Mouse (Mus musculus): ENCODE results near the gene Tdrkh. TPM values are rescaled to one million over a fixed set of nuclear protein-coding genes. Genes with fewer than 3 reads are reported as not detected.

Gene Tdrkh
- total RNA-seq, 2 experiments from 2014 or later: 10.1 TPM; not detected in 1

- ATAC-seq (replicated peaks; ENCODE audit: low FRiP score, poor library complexity, severe bottlenecking): no peak
These were observed 25.7 kb upstream of the Tdrkh start for GRCm38 (mm10) chr3:94387391-94387790.

- no peak for ATAC-seq (replicated peaks; ENCODE audit: low FRiP score, poor library complexity, severe bottlenecking)
These were observed 25.0 kb upstream of the Tdrkh start for GRCm38 (mm10) chr3:94388047-94388446.

GRCm38 (mm10) chr3:94389420-94389819 is 23.7 kb upstream of the Tdrkh start:
- no peak for ATAC-seq (replicated peaks; ENCODE audit: low FRiP score, poor library complexity, severe bottlenecking)

GRCm38 (mm10) chr3:94391001-94391400 is 22.1 kb upstream of the Tdrkh start:
- no peak for ATAC-seq (replicated peaks; ENCODE audit: low FRiP score, poor library complexity, severe bottlenecking)

- ATAC-seq (replicated peaks; ENCODE audit: low FRiP score, poor library complexity, severe bottlenecking): no peak
These were observed 20.9 kb upstream of the Tdrkh start for GRCm38 (mm10) chr3:94392128-94392527.

GRCm38 (mm10) chr3:94393049-94393448 is 20.0 kb upstream of the Tdrkh start:
- ATAC-seq (replicated peaks; ENCODE audit: low FRiP score, poor library complexity, severe bottlenecking): no peak

GRCm38 (mm10) chr3:94396336-94396735 is 16.7 kb upstream of the Tdrkh start:
- ATAC-seq (replicated peaks; ENCODE audit: low FRiP score, poor library complexity, severe bottlenecking): no peak

- no peak for ATAC-seq (replicated peaks; ENCODE audit: low FRiP score, poor library complexity, severe bottlenecking)
These were observed 16.2 kb upstream of the Tdrkh start for GRCm38 (mm10) chr3:94396851-94397250.

- ATAC-seq (replicated peaks; ENCODE audit: low FRiP score, poor library complexity, severe bottlenecking): no peak
These were observed 14.9 kb upstream of the Tdrkh start, which contains the start of gene Lingo4 for GRCm38 (mm10) chr3:94398217-94398616. TSS of gene Lingo4 (plus strand) at chr3:94398517.

- no peak for ATAC-seq (replicated peaks; ENCODE audit: low FRiP score, poor library complexity, severe bottlenecking)
These were observed 14.1 kb upstream of the Tdrkh start for GRCm38 (mm10) chr3:94398943-94399481.

- ATAC-seq (replicated peaks; ENCODE audit: low FRiP score, poor library complexity, severe bottlenecking): no peak
These were observed 13.3 kb upstream of the Tdrkh start for GRCm38 (mm10) chr3:94399663-94400310.

- ATAC-seq (replicated peaks; ENCODE audit: low FRiP score, poor library complexity, severe bottlenecking): no peak
These were observed 10.6 kb upstream of the Tdrkh start for GRCm38 (mm10) chr3:94402451-94402850.

GRCm38 (mm10) chr3:94404366-94405054 is 8.6 kb upstream of the Tdrkh start:
- no peak for ATAC-seq (replicated peaks; ENCODE audit: low FRiP score, poor library complexity, severe bottlenecking)

- ATAC-seq (replicated peaks; ENCODE audit: low FRiP score, poor library complexity, severe bottlenecking): no peak
These were observed 7.5 kb upstream of the Tdrkh start for GRCm38 (mm10) chr3:94405561-94405960.

- ATAC-seq (replicated peaks; ENCODE audit: low FRiP score, poor library complexity, severe bottlenecking): no peak
These were observed 543 bp upstream of the Tdrkh start for GRCm38 (mm10) chr3:94412530-94412929.

GRCm38 (mm10) chr3:94430980-94431379 is 17.9 kb downstream of the Tdrkh start:
- no peak for ATAC-seq (replicated peaks; ENCODE audit: low FRiP score, poor library complexity, severe bottlenecking)

GRCm38 (mm10) chr3:94434305-94434704 is 21.2 kb downstream of the Tdrkh start:
- no peak for ATAC-seq (replicated peaks; ENCODE audit: low FRiP score, poor library complexity, severe bottlenecking)

GRCm38 (mm10) chr3:94436420-94436819 is 23.3 kb downstream of the Tdrkh start:
- no peak for ATAC-seq (replicated peaks; ENCODE audit: low FRiP score, poor library complexity, severe bottlenecking)

- no peak for ATAC-seq (replicated peaks; ENCODE audit: low FRiP score, poor library complexity, severe bottlenecking)
These were observed 28.1 kb downstream of the Tdrkh start for GRCm38 (mm10) chr3:94441182-94441581.

- ATAC-seq (replicated peaks; ENCODE audit: low FRiP score, poor library complexity, severe bottlenecking): peak; percentile 98
These were observed 30.0 kb downstream of the Tdrkh start, which contains the start of gene Mrpl9 for GRCm38 (mm10) chr3:94442951-94443596. TSS of gene Mrpl9 (plus strand) at chr3:94443318.

- ATAC-seq (replicated peaks; ENCODE audit: low FRiP score, poor library complexity, severe bottlenecking): peak; percentile 64
These were observed 30.5 kb downstream of the Tdrkh start, which contains the start of gene Oaz3 for GRCm38 (mm10) chr3:94443597-94443964. TSS of gene Oaz3 (minus strand) at chr3:94443915.

Measured in erythroid progenitor cell, adult 5-6 weeks (primary cell).